Mouse (Mus musculus) cortical plate, adult 2 months (tissue): ENCODE data around the gene Fcgr2b. TPM values are rescaled to one million over a fixed set of nuclear protein-coding genes. Genes with fewer than 3 reads are reported as not detected.
"Not testable (repeated sequence)": the region's sequence is repeated elsewhere in the genome, so short reads cannot be mapped to it uniquely, and the experiment has no call there.

Experiments
- H3K27ac ChIP-seq: fragments of 200-500 bp; 2 replicates; pipeline ENCODE4 v1.5.1; 2012; ENCODE audit warnings: low read length, control low read depth, inconsistent platforms; ENCODE audit not compliant: insufficient read depth
- H3K4me1 ChIP-seq: fragments of 200-500 bp; 2 replicates; pipeline ENCODE4 v1.6.1; 2011; ENCODE audit warnings: low read length; ENCODE audit not compliant: control insufficient read depth, insufficient read depth
- H3K4me3 ChIP-seq: fragments of 200-500 bp; 2 replicates; pipeline ENCODE4 v1.5.1; 2011; ENCODE audit warnings: mild to moderate bottlenecking, low read length, control low read depth; ENCODE audit not compliant: insufficient read depth
- CTCF ChIP-seq: fragments of 200-500 bp; IDR thresholded peaks from 2 replicates; pipeline ENCODE4 v1.5.1; 2011; ENCODE audit warnings: mild to moderate bottlenecking, control low read depth, low read length; ENCODE audit not compliant: insufficient read depth; ENCODE audit errors: extremely low read depth
- POLR2A ChIP-seq: fragments of 200-500 bp; IDR thresholded peaks from 2 replicates; pipeline ENCODE4 v1.6.1; 2011; ENCODE audit warnings: mild to moderate bottlenecking, low read length, control low read depth; ENCODE audit not compliant: insufficient read depth; ENCODE audit errors: extremely low read depth
- polyA plus RNA-seq: library from polyadenylated mRNA; depleted of rRNA; stranded (reverse); fragments of >200 nt; gene quantifications from 2 replicates; pipeline ENCODE4 v1.2.3, GENCODE M21; 2012

Gene Fcgr2b
- polyA plus RNA-seq, 1 experiment, result 6.4 TPM

- no peaks in the 10 kb centered on the region for H3K4me1 ChIP-seq
Measured at GRCm38 (mm10) chr1:170978601-170979000, 2.3 kb upstream of the Fcgr2b start.

GRCm38 (mm10) chr1:170975751-170976161 is 591 bp downstream of the Fcgr2b start:
- TF ChIP-seq CTCF, result no peak
- TF ChIP-seq POLR2A, result no peak
- Histone ChIP-seq H3K27ac (no peak overlapping the region), H3K4me3 (no peak overlapping the region; the same call in 1 of the 2 replicates), H3K4me1 (no peaks in the 10 kb centered on the region)

More at GRCm38 (mm10) chr1:170978601-170979000, 2.3 kb upstream of the Fcgr2b start:
- Histone ChIP-seq H3K4me3 (no peak overlapping the region), H3K27ac (no peak overlapping the region)
- TF ChIP-seq POLR2A, result no peak
- no peak for TF ChIP-seq CTCF

- H3K4me3 ChIP-seq, H3K4me1 ChIP-seq, H3K27ac ChIP-seq: not testable (repeated sequence)
Measured at GRCm38 (mm10) chr1:170975350-170975749, 997 bp downstream of the Fcgr2b start.

GRCm38 (mm10) chr1:170974736-170975135 is 1.6 kb downstream of the Fcgr2b start:
- Histone ChIP-seq H3K27ac (no peak overlapping the region), H3K4me3 (no peak overlapping the region), H3K4me1 (no peaks in the 10 kb centered on the region)
- no peak for TF ChIP-seq POLR2A
- no peak for TF ChIP-seq CTCF

GRCm38 (mm10) chr1:170974171-170974570 is 2.2 kb downstream of the Fcgr2b start:
- Histone ChIP-seq H3K27ac (no peak overlapping the region), H3K4me1 (no peaks in the 10 kb centered on the region), H3K4me3 (no peak overlapping the region)
- TF ChIP-seq POLR2A (no peak), CTCF (no peak)

- Histone ChIP-seq H3K4me3 (no peak overlapping the region), H3K27ac (no peak overlapping the region)
- TF ChIP-seq POLR2A, result no peak
- no peak for TF ChIP-seq CTCF
Measured at GRCm38 (mm10) chr1:170972936-170973335, 3.4 kb downstream of the Fcgr2b start.

GRCm38 (mm10) chr1:170972494-170972893 is 3.9 kb downstream of the Fcgr2b start:
- H3K27ac ChIP-seq, result no peak overlapping the region
- H3K4me1 ChIP-seq, result no peaks in the 10 kb centered on the region
- TF ChIP-seq POLR2A (no peak), CTCF (no peak)
- no peak overlapping the region for H3K4me3 ChIP-seq

More at GRCm38 (mm10) chr1:170972936-170973335, 3.4 kb downstream of the Fcgr2b start:
- H3K4me1 ChIP-seq, result no peaks in the 10 kb centered on the region

GRCm38 (mm10) chr1:170968576-170968975 is 7.8 kb downstream of the Fcgr2b start:
- no peaks in the 10 kb centered on the region for H3K4me1 ChIP-seq

GRCm38 (mm10) chr1:170967581-170967980 is 8.8 kb downstream of the Fcgr2b start:
- no peak overlapping the region for H3K27ac ChIP-seq
- no peak overlapping the region for H3K4me3 ChIP-seq
- TF ChIP-seq CTCF, result no peak
- no peak for TF ChIP-seq POLR2A
- no peaks in the 10 kb centered on the region for H3K4me1 ChIP-seq

More at GRCm38 (mm10) chr1:170968576-170968975, 7.8 kb downstream of the Fcgr2b start:
- no peak overlapping the region for H3K4me3 ChIP-seq
- TF ChIP-seq POLR2A, result no peak
- TF ChIP-seq CTCF, result no peak
- H3K27ac ChIP-seq, result no peak overlapping the region

- Histone ChIP-seq H3K27ac (no peak overlapping the region), H3K4me3 (no peak overlapping the region), H3K4me1 (no peaks in the 10 kb centered on the region)
- TF ChIP-seq POLR2A, result no peak
- TF ChIP-seq CTCF, result no peak
Measured at GRCm38 (mm10) chr1:170963087-170963486, 13.3 kb downstream of the Fcgr2b start.
